Mouse (Mus musculus) myocyte (in vitro differentiated cells): ENCODE measurements at regions not wholly inside any gene's neighbourhood (a gene's known extent, or its start where the extent isn't known, plus 50 kb on each side); places are given as distances from the start of the nearest gene placed in this dataset.
"Not testable (repeated sequence)": the region's sequence is repeated elsewhere in the genome, so short reads cannot be mapped to it uniquely, and the experiment has no call there.

Source experiments
- H3K27me3 ChIP-seq: one replicate; pipeline ENCODE4 v1.6.1; 2011; ENCODE audit not compliant: control insufficient read depth, insufficient read depth, insufficient read length
- H3K36me3 ChIP-seq: one replicate; pipeline ENCODE4 v1.6.1; 2011; ENCODE audit not compliant: control insufficient read depth, insufficient read depth
- H3K4me2 ChIP-seq: one replicate; pipeline ENCODE4 v1.6.1; 2011; ENCODE audit warnings: low read depth, control low read depth
- H3K4me3 ChIP-seq: one replicate; pipeline ENCODE4 v1.5.1; 2011; ENCODE audit warnings: mild to moderate bottlenecking, control low read depth, moderate library complexity
- H3K79me2 ChIP-seq: one replicate; pipeline ENCODE4 v1.6.1; 2011; ENCODE audit not compliant: control insufficient read depth, insufficient read depth
- H3ac ChIP-seq: one replicate; pipeline ENCODE4 v1.6.1; 2011; ENCODE audit not compliant: control insufficient read depth, insufficient read length
- CEBPB ChIP-seq: IDR thresholded peaks from 2 replicates; pipeline ENCODE4 v1.6.1; 2011; ENCODE audit warnings: mild to moderate bottlenecking, moderate library complexity; ENCODE audit not compliant: poor library complexity, insufficient read depth, severe bottlenecking
- E2F4 ChIP-seq: IDR thresholded peaks from one replicate; pipeline ENCODE4 v1.6.1; 2011; ENCODE audit warnings: mild to moderate bottlenecking, control low read depth, moderate library complexity; ENCODE audit not compliant: insufficient read depth
- MAX ChIP-seq: IDR thresholded peaks from one replicate; pipeline ENCODE4 v1.6.1; 2011; ENCODE audit warnings: low read depth, mild to moderate bottlenecking, control low read depth
- MYOD1 ChIP-seq, 3 experiments: IDR thresholded peaks; one replicate each; pipeline ENCODE4 v1.6.1; 2011; ENCODE audit warnings: control low read depth in 2 of 3, low read depth in 2 of 3, mild to moderate bottlenecking in 2 of 3, moderate library complexity in 1 of 3; ENCODE audit not compliant: insufficient read length in 2 of 3, control insufficient read depth in 1 of 3
- MYOG ChIP-seq, 3 experiments: IDR thresholded peaks; one replicate each; pipeline ENCODE4 v1.6.1; 2011; ENCODE audit warnings: control low read depth in 2 of 3, low read depth in 2 of 3, mild to moderate bottlenecking in 2 of 3; ENCODE audit not compliant: insufficient read length in 2 of 3, control insufficient read depth in 1 of 3, insufficient read depth in 1 of 3
- POLR2A ChIP-seq: IDR thresholded peaks from one replicate; pipeline ENCODE4 v1.6.1; 2011; ENCODE audit warnings: low read depth, mild to moderate bottlenecking, control low read depth, moderate library complexity; ENCODE audit not compliant: insufficient read length
- POLR2AphosphoS2 ChIP-seq: IDR thresholded peaks from one replicate; pipeline ENCODE4 v1.6.1; 2011; ENCODE audit warnings: low read depth, control low read depth; ENCODE audit not compliant: insufficient read length
- REST ChIP-seq: IDR thresholded peaks from one replicate; pipeline ENCODE4 v1.6.1; 2011; ENCODE audit warnings: mild to moderate bottlenecking, control low read depth, moderate library complexity; ENCODE audit not compliant: insufficient read depth, insufficient read length
- SRF ChIP-seq: IDR thresholded peaks from one replicate; pipeline ENCODE4 v1.6.1; 2011; ENCODE audit warnings: low read depth; ENCODE audit not compliant: control insufficient read depth, insufficient read length
- TCF12 ChIP-seq: IDR thresholded peaks from one replicate; pipeline ENCODE4 v1.6.1; 2011; ENCODE audit warnings: mild to moderate bottlenecking, control low read depth; ENCODE audit not compliant: poor library complexity, insufficient read depth, severe bottlenecking
- TCF3 ChIP-seq: IDR thresholded peaks from one replicate; pipeline ENCODE4 v1.6.1; 2011; ENCODE audit warnings: low read depth, control low read depth; ENCODE audit not compliant: insufficient read length
- USF1 ChIP-seq: IDR thresholded peaks from one replicate; pipeline ENCODE4 v1.6.1; 2011; ENCODE audit warnings: low read depth, mild to moderate bottlenecking, control low read depth, moderate library complexity

DNA sequence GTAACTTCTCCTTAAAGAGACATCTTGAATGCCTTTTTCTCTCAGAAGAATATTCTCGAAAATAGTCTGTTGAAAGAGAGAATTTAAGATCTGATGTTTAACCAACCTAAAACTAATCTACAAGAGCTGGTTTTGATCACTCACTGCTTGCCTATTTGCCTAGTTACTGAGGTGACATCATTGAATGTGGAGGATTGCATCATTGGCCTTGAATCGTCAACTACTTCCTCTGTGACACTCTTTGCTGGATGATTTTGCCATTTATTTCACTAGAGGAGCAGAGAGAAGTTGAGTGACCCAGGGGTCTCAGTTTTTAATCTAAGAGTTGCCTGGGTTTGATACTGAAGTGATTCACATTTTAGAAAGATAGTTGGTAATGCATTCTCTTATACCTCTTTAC is 174.6 kb downstream of the Csl start:
- H3K27me3 ChIP-seq, result no peaks in the 10 kb centered on the region
- H3K36me3 ChIP-seq, result no peaks in the 10 kb centered on the region
- H3ac ChIP-seq, result no peak overlapping the region
- no peak overlapping the region for H3K4me3 ChIP-seq
- TF ChIP-seq POLR2A, result no peak
- TF ChIP-seq TCF12, result no peak
- no peak for TF ChIP-seq SRF
- TF ChIP-seq POLR2AphosphoS2, result no peak
- TF ChIP-seq TCF3, result no peak
- no peak for TF ChIP-seq MYOG (IDR thresholded peaks at IDR 0.05; ENCODE audit: control insufficient read depth in 1 of 3, insufficient read depth in 1 of 3, insufficient read length in 2 of 3, low read depth in 2 of 3)
- TF ChIP-seq MAX, result no peak
- TF ChIP-seq CEBPB, result no peak
- no peak for TF ChIP-seq REST
- no peak for TF ChIP-seq USF1
- TF ChIP-seq MYOD1 (IDR thresholded peaks at IDR 0.05; ENCODE audit: control insufficient read depth in 1 of 3, insufficient read length in 2 of 3, low read depth in 2 of 3), result no peak
- no peak for TF ChIP-seq E2F4
- no peaks in the 10 kb centered on the region for H3K79me2 ChIP-seq
- H3K4me2 ChIP-seq, result no peak overlapping the region

DNA sequence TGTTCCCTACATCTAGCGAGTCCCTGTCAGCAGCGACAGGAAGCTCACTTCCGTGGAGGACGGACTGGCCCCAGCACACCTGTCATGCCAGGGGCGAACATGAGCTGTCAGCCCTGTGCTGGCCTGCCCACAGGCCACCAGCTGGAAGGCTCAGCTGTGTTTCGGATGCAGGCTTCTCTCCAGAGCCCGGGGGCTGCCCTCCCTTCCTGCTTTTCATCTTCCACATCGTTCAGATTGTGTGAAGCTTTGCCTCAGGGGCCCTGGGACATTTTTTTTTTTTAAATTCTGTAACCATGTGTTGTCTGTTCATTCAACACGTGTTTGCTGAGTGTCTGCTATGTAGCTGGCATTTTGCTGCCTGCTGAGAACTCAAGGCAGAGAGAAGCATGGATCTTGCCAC is 167.2 kb downstream of the Csl start:
- Histone ChIP-seq H3K4me2 (peak overlapping the region; percentile 40), H3K36me3 (no peaks in the 10 kb centered on the region), H3ac (no peak overlapping the region), H3K79me2 (no peaks in the 10 kb centered on the region), H3K4me3 (no peak overlapping the region), H3K27me3 (no peaks in the 10 kb centered on the region)
- TF ChIP-seq E2F4 (no peak), MAX (no peak), USF1 (no peak), TCF12 (peak; percentile 95), TCF3 (peak; percentile 99), CEBPB (no peak), MYOG (IDR thresholded peaks at IDR 0.05; ENCODE audit: control insufficient read depth in 1 of 3, insufficient read depth in 1 of 3, insufficient read length in 2 of 3, low read depth in 2 of 3) (peak; percentile 95 to 100 (median 99)), POLR2AphosphoS2 (no peak), REST (no peak), POLR2A (no peak), SRF (no peak), MYOD1 (IDR thresholded peaks at IDR 0.05; ENCODE audit: control insufficient read depth in 1 of 3, insufficient read length in 2 of 3, low read depth in 2 of 3) (peak; percentile 13 to 99 (median 99))

DNA sequence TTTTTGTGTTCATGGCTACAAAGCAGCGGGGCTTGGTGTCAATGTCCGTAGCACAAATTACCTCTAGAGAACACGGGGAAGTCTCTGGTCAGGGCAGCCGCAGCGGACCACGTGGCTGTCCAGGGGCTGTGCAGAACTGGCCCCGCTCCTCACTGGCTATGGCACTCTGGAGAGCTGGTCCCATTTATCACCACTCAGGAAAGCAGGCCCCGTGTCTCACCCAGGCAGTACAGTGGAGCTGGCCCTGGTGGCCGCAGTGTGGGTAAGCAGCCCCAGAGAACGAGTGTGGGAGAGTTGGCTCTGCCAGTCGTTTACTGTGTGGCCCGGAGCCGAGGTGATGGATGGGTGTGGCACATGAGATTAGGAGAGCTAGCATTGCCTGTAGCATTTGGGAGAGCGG is 163.8 kb downstream of the Csl start:
- H3K27me3 ChIP-seq, result no peaks in the 10 kb centered on the region
- no peak overlapping the region for H3ac ChIP-seq
- no peak for TF ChIP-seq REST
- no peak for TF ChIP-seq E2F4
- TF ChIP-seq USF1, result no peak
- TF ChIP-seq TCF12, result no peak
- no peak for TF ChIP-seq POLR2AphosphoS2
- no peak for TF ChIP-seq SRF
- no peak for TF ChIP-seq POLR2A
- TF ChIP-seq MYOD1 (IDR thresholded peaks at IDR 0.05; ENCODE audit: control insufficient read depth in 1 of 3, insufficient read length in 2 of 3, low read depth in 2 of 3), result no peak
- H3K36me3 ChIP-seq, result no peaks in the 10 kb centered on the region
- H3K79me2 ChIP-seq, result no peaks in the 10 kb centered on the region
- no peak overlapping the region for H3K4me2 ChIP-seq
- no peak overlapping the region for H3K4me3 ChIP-seq

- H3K4me2 ChIP-seq, H3K4me3 ChIP-seq, H3ac ChIP-seq, H3K79me2 ChIP-seq, H3K36me3 ChIP-seq, H3K27me3 ChIP-seq: not testable (repeated sequence)
Measured at GRCm38 (mm10) chr10:99599142-99600120, 160.0 kb downstream of the Csl start.

DNA sequence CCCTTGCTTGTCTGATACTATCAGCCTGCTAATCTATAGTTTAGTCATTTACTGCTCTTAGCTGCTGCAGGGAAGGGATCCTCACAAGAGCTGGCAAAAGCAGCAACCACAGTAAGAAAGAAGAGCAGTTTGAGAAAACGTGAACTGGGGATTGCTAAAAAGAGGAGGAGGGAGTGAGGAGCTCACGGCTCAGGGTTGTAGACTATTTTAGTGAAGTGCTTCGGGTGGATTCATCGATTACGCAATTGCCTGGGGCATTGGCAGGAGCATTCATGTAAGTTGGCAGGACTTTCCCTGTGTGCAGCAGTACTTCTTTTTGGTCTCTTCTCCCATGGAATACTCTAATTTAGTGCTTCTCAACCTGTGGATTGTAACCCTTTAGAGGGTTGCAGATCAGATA is 157.1 kb downstream of the Csl start:
- Histone ChIP-seq H3K27me3 (no peaks in the 10 kb centered on the region), H3K4me2 (no peak overlapping the region), H3K4me3 (no peak overlapping the region), H3K79me2 (no peaks in the 10 kb centered on the region), H3K36me3 (no peaks in the 10 kb centered on the region), H3ac (no peak overlapping the region)
- TF ChIP-seq SRF, result no peak
- TF ChIP-seq TCF3, result no peak
- no peak for TF ChIP-seq REST
- peak; percentile 65; the same call in 1 of the 2 replicates for TF ChIP-seq CEBPB
